Mouse (Mus musculus): Measurements from ENCODE around the gene Plekha6.

The Plekha6 gene

DNA sequence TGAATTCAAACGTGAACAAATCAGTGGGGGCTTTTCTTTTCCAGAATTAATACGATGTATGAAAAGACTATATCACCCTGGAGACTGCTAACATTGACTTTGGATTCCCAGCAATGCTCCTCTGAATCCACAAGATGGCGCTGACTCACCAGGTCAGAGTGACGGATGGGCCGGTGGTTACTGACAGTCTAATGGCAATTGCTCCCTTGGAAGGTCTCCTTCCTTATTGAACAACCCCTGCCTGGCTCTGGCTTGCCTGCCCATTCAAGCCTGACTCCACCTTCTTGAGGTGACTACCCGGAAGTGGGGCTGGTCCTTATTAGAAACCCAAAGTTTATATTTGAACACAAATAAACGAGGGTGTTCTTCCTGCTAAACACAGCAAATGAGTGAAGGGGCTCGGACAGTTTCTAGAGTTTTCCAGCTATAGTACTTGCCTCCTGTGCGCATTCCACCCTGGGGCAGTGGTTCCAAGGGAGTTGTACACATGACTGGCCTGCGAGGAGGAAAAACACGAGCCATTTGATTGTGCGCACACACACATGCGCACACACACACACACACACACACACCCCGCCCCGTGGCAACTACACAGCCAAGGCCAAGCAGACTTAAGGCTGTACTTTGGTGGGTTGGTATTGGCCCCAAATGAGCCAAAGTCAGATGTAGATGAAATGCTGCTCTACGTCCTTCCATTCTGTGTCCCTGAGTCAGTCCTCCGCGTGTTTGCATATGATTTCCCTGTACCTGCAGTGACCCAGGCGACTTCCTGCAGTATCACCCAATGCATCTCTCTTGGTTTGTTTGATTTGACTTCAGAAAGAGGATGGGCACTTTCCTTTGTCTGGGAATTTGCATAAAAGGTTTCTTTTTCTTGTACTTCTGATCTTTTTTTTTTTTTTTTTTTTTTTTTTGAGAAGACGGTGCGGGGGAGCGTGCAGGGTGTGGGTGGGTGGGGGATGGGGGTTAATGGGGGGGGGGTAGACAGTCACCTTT lies 17.7 kb upstream of the Plekha6 start:
- no peak for DNase-seq (ENCODE audit: low spot score)

GRCm38 (mm10) chr1:133147324-133147723 lies 16.7 kb upstream of the Plekha6 start:
- DNase-seq (ENCODE audit: low spot score) = no peak

GRCm38 (mm10) chr1:133148122-133148521 lies 15.9 kb upstream of the Plekha6 start:
- DNase-seq (ENCODE audit: low spot score) = no peak

DNA sequence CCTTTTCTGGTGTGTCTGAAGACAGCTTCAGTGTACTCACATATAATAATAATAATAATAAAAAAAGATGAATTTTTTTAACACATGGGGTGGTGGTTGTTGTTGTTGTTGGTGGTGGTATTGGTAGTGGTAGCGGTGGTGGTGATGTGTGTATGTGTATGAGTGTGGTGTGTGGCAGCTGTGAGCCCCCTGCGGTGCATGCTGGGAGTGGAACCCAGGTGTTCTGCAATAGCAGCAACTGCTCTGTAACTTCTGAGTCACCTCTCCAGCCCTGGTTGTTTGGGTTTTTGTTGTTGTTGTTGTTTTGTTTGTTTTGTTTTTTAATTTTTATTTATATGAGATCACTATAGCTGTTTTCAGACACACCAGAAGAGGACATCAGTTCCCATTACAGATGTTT lies 13.5 kb upstream of the Plekha6 start:
- no peak for DNase-seq (ENCODE audit: low spot score)

- DNase-seq (ENCODE audit: low spot score) = no peak
These were observed 11.8 kb upstream of the Plekha6 start for GRCm38 (mm10) chr1:133152213-133152612.

- DNase-seq (ENCODE audit: low spot score) = no peak
These were observed 8.7 kb upstream of the Plekha6 start for GRCm38 (mm10) chr1:133155270-133155669.

GRCm38 (mm10) chr1:133159128-133159564 lies 4.9 kb upstream of the Plekha6 start:
- DNase-seq (ENCODE audit: low spot score) = no peak

DNA sequence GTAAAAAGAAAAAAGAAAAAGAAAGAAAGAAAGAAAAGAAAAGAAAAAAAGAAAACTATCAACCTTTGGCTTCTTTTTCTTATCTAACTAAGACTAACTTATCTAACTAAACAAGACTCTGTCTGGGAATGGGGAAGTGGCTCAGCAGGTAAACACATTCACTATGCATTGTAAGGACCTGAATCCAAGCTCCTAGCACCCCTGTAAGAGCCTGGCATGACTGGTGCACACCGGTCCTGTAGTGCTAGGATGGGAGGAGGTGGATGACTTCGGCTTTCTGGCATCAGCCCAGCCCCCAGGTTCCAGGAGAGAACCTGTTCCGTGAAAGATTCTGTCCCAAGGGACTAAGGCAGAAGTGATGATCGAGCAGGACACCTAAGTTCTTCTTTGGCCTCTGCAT lies 2.5 kb upstream of the Plekha6 start:
- DNase-seq (ENCODE audit: low spot score) = no peak

DNA sequence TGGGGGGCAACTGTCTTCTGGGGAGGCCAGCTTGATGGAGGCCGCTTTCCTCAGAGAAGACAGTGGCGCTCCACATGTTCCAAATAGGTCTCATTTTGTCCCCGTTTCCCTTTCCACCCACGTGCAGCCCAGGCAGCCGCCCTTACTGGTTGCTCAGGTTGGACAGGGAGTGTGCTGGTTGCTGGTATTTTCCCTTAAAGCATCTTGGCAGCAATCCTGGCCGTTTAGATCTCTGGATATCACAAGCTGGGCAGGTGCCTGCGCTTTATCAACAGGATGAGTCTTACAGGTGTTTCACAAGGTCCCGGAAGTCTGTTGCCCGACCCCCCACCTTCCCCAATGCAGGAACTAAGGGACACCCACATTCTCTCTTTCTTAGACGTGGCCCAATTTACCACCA lies 2.0 kb upstream of the Plekha6 start:
- no peak for DNase-seq (ENCODE audit: low spot score)

DNA sequence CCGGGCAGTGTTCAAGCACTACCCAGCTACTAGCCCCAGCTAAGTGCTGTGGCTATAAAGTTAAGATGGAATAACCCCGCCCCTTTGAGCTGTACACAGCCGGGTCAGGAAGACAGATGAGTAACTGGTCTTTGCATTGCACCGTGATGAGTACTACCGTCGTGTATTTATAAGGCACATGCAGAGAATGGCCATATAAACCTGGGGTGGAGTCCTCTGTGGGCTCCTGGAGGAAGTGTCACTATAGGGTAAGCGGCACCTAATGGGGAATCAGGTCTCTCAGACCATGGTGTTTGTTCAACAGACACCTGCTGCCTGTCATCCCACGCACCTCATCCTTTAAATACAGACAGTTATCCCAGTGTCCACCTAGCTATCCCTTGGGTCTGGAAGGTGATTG lies 1.0 kb upstream of the Plekha6 start:
- no peak for DNase-seq (ENCODE audit: low spot score)

DNA sequence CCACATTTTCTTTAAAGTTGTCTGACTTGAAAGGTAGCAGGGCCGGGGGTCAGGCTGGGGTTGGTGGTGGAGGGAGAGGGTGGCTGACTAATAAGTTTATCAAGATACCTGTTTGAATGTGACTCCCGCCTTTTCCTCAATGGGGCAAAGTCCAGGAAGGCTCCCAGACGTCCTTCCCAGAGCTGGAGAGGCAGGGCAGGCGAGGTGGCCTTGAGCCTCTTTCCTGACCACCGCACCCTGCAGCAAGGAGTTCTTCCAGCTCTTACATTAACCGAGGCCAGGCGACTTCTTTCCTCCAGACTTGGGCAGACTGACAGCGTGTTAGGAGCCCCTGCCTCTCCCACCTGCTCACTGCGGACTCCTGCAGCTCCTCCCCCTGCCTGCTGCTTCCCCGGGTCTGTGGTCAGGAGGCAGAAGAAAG lies 591 bp downstream of the Plekha6 start:
- no peak for DNase-seq (ENCODE audit: low spot score)

DNA sequence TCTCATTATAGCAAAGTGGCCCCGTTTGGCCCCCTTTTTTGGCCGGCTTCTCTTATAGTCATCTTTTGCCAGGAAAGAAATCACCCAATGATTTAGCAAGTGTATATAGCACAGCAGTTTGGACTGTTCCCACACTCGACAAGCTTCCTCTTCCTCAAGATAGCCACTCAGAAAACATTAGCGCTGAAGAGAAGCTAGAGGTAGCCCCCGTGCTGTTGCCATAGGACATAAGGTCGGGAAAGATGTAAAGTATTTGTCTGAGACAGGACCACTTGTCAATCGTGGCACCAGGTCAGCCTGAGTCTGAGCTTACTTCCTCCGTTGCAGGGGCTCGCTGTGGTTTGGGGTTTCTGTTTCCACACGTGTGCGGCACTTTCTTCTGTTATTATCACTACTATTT lies 1.1 kb downstream of the Plekha6 start:
- DNase-seq (ENCODE audit: low spot score) = no peak

GRCm38 (mm10) chr1:133168318-133169060 lies 4.5 kb downstream of the Plekha6 start:
- no peak for DNase-seq (ENCODE audit: low spot score)

DNA sequence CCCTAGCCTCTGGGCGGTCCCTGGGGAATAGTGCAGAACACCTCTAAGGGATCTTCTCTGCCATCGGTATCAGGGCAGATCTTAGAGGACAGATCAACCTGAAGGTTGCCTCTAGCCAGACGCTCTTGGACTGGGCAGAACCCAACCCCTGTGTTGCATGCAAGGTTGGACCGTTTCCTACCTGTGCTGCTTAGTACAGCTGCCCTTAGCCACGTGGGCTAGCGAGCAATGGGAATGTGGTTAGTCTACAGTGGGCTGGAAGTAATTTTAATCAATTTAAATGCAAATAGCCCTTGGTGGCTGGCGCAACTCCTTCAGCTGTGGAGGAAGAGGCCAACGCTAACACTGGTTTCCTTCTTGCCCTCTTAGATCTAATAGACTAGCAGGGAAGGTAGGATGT lies 6.2 kb downstream of the Plekha6 start:
- no peak for DNase-seq (ENCODE audit: low spot score)

DNA sequence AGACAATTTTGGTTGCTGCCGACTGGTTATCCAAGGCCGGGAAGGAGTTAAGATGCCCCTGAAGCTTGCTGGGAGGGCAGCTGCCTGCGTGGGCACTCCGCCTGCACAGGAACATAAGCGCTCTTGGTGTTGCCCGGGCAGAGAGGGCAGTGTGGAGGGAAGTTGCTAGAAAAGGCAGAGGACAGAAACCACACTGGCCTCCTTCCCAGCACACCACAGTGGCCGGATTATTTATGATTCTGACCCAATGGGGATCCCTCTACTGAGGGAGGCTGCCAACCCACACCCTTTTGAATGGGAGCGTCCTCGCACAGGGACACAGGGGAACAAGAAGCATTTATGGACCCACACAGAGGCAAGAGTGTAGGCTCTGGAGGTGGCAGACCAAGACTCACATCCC lies 7.3 kb downstream of the Plekha6 start:
- DNase-seq (ENCODE audit: low spot score) = no peak

GRCm38 (mm10) chr1:133175150-133175549 lies 11.1 kb downstream of the Plekha6 start:
- DNase-seq (ENCODE audit: low spot score) = no peak

GRCm38 (mm10) chr1:133177480-133178172 lies 13.6 kb downstream of the Plekha6 start:
- no peak for DNase-seq (ENCODE audit: low spot score)

DNA sequence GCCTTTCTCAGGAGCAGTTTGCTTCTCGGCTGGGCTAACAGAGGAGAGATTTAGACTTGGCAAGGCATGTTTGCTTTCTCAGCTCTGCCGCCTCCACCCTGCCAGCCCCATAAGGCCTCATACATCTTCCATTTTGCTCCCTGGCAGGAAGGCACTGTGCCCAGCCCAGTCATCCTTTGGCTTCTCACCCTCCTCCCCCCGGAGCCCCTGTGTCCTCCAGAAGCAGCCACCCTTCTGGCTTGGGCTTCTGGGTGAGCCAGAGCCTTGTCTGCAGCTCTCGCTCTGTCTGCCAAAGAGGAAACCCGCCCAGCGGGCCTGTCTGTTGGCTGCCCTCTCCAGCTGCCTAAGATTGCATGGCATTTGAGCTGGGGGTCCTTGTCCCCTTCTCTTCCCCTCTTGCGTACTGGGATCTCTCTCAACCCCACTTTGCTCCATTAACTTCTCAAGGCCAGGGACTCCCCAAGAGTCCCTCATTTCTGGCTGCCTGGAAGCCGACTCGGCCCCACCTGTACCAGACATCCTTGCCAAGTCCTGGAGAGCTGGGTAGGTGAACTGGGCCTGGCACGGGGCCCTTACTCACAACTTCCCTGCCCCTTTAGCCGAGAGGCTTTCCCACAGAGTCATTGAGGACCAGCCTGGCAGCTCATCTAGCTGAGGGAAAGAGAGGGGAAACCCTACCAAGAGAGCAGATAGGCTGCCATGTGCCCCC lies 14.9 kb downstream of the Plekha6 start:
- no peak for DNase-seq (ENCODE audit: low spot score)

DNA sequence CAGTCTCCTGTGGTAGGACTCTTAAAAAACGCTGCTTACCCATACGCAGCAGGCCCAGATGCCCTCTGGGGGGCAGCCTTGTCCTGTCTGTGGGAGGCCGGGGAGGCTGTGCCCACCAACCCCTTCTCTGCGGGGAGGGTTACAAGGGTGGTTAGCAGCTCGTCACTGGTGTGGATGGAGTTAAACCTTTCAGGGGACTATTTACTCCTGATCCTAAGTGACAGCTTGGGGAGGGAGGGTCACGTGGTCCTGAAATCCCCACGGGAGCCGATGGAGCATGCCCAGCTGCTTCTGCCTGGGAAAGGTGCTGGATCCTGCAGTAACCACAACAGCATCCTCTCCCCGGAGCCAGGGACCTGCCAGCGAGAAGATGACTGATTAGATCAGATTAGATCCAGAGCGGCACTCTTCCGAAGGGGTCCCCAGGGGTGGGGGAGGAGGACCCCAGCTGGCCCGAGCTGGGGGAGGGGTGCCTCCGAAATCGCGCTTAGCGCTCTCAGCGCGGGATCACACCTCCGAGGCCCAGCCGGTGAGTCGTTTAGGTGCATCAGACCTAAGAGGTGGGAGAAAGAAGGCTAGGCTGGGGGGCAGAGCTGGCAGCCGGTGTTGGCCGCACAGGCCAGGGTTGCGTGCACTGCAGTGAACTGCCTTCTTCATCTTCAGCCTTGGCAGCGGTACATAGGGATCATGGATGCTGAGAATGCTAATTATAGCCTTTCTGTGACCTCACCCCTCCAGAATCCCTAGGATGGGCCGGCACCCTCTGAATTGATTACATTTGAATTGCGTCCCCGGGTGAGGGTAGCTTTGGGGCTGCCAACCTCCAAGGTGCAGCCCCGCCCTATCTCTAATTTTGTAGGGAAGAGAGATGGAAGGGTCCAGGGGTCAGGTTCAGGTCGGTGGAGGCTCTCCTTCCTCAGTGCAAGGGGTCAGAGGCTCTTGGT lies 17.3 kb downstream of the Plekha6 start:
- DNase-seq (ENCODE audit: low spot score) = peak; percentile 49

DNA sequence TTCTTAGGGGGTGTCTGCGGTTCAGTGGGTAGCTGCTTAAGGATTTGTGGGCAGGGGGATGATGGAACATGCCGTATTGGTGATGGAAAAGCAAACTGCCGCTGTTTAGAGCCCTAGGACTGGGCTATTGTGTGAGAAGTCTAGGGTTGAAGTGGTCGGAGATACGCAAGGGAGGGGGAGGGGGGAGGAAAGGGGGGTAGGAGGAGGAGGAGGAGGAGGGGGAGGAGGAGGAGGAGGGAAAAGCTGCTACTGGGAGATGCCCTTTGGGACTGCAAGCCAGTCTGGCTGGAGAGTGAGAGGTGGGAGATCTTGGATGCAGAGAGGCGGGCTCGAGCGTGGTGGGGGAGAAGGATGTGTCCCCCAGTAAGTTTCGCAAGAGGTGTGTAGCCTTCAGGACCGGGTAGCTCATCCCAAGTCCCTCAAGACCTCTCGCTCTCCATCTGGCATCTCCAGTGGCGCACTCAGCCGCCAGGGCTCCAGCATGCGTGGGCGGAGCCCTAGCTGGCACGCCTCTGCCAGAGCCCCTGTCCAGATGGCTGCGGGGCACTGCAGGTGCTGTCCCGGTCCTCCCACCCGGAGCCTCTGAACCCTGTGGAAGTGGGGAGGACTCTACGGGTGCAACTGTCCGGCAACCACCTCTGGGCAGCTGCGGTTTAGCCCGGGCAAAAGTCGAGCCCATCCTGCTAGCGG lies 18.2 kb downstream of the Plekha6 start:
- DNase-seq (ENCODE audit: low spot score) = no peak
